Mouse (Mus musculus) CH12.LX (cell line): ENCODE measurements around the gene Lgi1.

ENCODE experiments used
- BHLHE40 ChIP-seq: IDR thresholded peaks from 2 replicates; pipeline ENCODE4 v1.6.1; 2011; ENCODE audit warnings: mild to moderate bottlenecking, low read depth, low read length, improper control_type of control experiment
- CHD2 ChIP-seq: IDR thresholded peaks from 2 replicates; pipeline ENCODE4 v1.6.1; 2011; ENCODE audit warnings: low read length, improper control_type of control experiment
- CTCF ChIP-seq, 2 experiments: IDR thresholded peaks in 1 of 2; conservative IDR thresholded peaks in 1 of 2; 2 replicates each; pipeline ENCODE4 v1.5.1; 2011 to 2012; ENCODE audit warnings: low read depth in 2 of 2, low read length in 2 of 2, improper control_type of control experiment in 1 of 2, inconsistent platforms in 1 of 2, mild to moderate bottlenecking in 1 of 2, moderate library complexity in 1 of 2
- EP300 ChIP-seq: IDR thresholded peaks from 2 replicates; pipeline ENCODE4 v1.6.1; 2011; ENCODE audit warnings: low read length, improper control_type of control experiment
- HCFC1 ChIP-seq: IDR thresholded peaks from 2 replicates; pipeline ENCODE4 v1.6.1; 2012; ENCODE audit warnings: low read depth, mild to moderate bottlenecking, inconsistent platforms, low read length, improper control_type of control experiment
- MAX ChIP-seq: IDR thresholded peaks from 2 replicates; pipeline ENCODE4 v1.6.1; 2011; ENCODE audit warnings: low read length, improper control_type of control experiment
- MEF2A ChIP-seq: IDR thresholded peaks from 2 replicates; pipeline ENCODE4 v1.6.1; 2014; ENCODE audit warnings: low read depth, mild to moderate bottlenecking, inconsistent platforms, low read length, improper control_type of control experiment, borderline replicate concordance
- MXI1 ChIP-seq: IDR thresholded peaks from 2 replicates; pipeline ENCODE4 v1.6.1; 2011; ENCODE audit warnings: mild to moderate bottlenecking, low read depth, low read length, improper control_type of control experiment
- NRF1 ChIP-seq: IDR thresholded peaks from 2 replicates; pipeline ENCODE4 v1.6.1; 2014; ENCODE audit warnings: low read depth, mild to moderate bottlenecking, inconsistent platforms, low read length, improper control_type of control experiment, moderate library complexity
- POLR2A ChIP-seq: IDR thresholded peaks from 2 replicates; pipeline ENCODE4 v1.6.1; 2011; ENCODE audit warnings: low read depth, mild to moderate bottlenecking, improper control_type of control experiment, low read length
- POLR2AphosphoS2 ChIP-seq: IDR thresholded peaks from 2 replicates; pipeline ENCODE4 v1.6.1; 2011; ENCODE audit warnings: low read depth, low read length, improper control_type of control experiment
- TCF12 ChIP-seq: IDR thresholded peaks from 2 replicates; pipeline ENCODE4 v1.6.1; 2014; ENCODE audit warnings: low read depth, mild to moderate bottlenecking, inconsistent platforms, low read length, improper control_type of control experiment
- USF1 ChIP-seq: IDR thresholded peaks from 2 replicates; pipeline ENCODE4 v1.6.1; 2014; ENCODE audit warnings: low read depth, mild to moderate bottlenecking, inconsistent platforms, low read length, improper control_type of control experiment
- ZC3H11A ChIP-seq: IDR thresholded peaks from 2 replicates; pipeline ENCODE4 v1.6.1; 2012; ENCODE audit warnings: low read depth, mild to moderate bottlenecking, inconsistent platforms, low read length, improper control_type of control experiment

DNA sequence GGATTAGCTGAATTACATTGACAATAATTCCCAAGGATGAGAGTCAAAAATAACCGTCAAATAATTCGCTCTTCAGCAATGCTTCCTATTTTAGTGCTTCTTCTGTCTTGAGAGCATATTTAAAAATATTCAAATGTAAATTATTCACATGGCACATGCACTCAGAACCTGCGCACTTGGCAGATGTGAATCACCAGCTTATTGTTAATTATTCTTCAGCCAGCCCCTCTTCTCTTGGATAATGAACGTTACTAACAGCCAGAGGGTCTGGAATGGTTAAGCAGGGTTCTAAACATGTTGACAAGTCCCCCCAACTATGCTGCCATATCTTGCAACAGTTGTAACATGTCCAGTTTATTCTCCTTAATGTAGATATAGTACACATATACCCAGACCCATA lies 11.9 kb downstream of the Lgi1 start:
- TF ChIP-seq CTCF (conservative IDR thresholded peaks at IDR 0.05 in 1 of 2, IDR thresholded peaks at IDR 0.05 in 1 of 2; ENCODE audit: low read depth in 2 of 2, low read length in 2 of 2) (no peak), ZC3H11A (no peak), EP300 (no peak), HCFC1 (no peak), NRF1 (no peak), MXI1 (no peak), POLR2A (no peak), MAX (no peak), TCF12 (no peak), BHLHE40 (no peak), USF1 (no peak), CHD2 (no peak), POLR2AphosphoS2 (no peak), MEF2A (no peak)
